Mouse (Mus musculus) intestine, embryonic 16.5 days (tissue): ENCODE results near the gene Amacr. TPM values are rescaled to one million over a fixed set of nuclear protein-coding genes. Genes with fewer than 3 reads are reported as not detected.

Source experiments
- ATAC-seq: fragments of 200-750 bp; cut with Nextera tagmentation; 2 replicates; pipeline ENCODE4 v1.8.0; 2017; ENCODE audit warnings: moderate TSS enrichment, moderate library complexity
- H3K27ac ChIP-seq: fragments of 300-500 bp; sonication (generic); 2 replicates; pipeline ENCODE4 v1.5.1; 2014; ENCODE audit warnings: mild to moderate bottlenecking, low read length
- H3K27me3 ChIP-seq: fragments of 300-500 bp; sonication (generic); replicated peaks from 2 replicates; pipeline ENCODE4 v1.6.1; 2014; ENCODE audit warnings: low read length, control low read depth, mixed read lengths; ENCODE audit not compliant: control insufficient read depth, insufficient read depth
- H3K36me3 ChIP-seq: fragments of 300-500 bp; sonication (generic); 2 replicates; pipeline ENCODE4 v1.6.1; 2014; ENCODE audit warnings: low read length, control low read depth; ENCODE audit not compliant: control insufficient read depth, insufficient read depth
- H3K4me1 ChIP-seq: fragments of 300-500 bp; sonication (generic); 2 replicates; pipeline ENCODE4 v1.6.1; 2014; ENCODE audit warnings: low read length, control low read depth, mixed read lengths; ENCODE audit not compliant: control insufficient read depth, insufficient read depth
- H3K4me2 ChIP-seq: fragments of 300-500 bp; sonication (generic); 2 replicates; pipeline ENCODE4 v1.6.1; 2014; ENCODE audit warnings: low read depth, low read length, control low read depth
- H3K4me3 ChIP-seq: fragments of 300-500 bp; sonication (generic); 2 replicates; pipeline ENCODE4 v1.5.1; 2014; ENCODE audit warnings: mild to moderate bottlenecking, low read length
- H3K9ac ChIP-seq: fragments of 300-500 bp; sonication (generic); 2 replicates; pipeline ENCODE4 v1.6.1; 2014; ENCODE audit warnings: low read depth, low read length
- H3K9me3 ChIP-seq: fragments of 300-500 bp; sonication (generic); 2 replicates; pipeline ENCODE4 v1.6.1; 2016; ENCODE audit warnings: low read length, control low read depth; ENCODE audit not compliant: control insufficient read depth
- WGBS: fragments of 180-500 bp; shearing (Covaris S2); extraction: QIAGEN DNeasy Blood & Tissue Kit; methylation state at CpG from one replicate; pipeline ENCODE4 v1.1.7; 2014; 5-methylcytosine and 5-hydroxymethylcytosine counted together
- polyA plus RNA-seq: library from polyadenylated mRNA; unstranded; fragments of >200 nt; fragmentation: Nextera tagmentation; extraction: Ambion mirVana; gene quantifications from 2 replicates; pipeline ENCODE4 v1.2.1, GENCODE M21; 2015

Amacr gene
- polyA plus RNA-seq, 1 experiment from 2014 or later: 29.4 TPM

DNA sequence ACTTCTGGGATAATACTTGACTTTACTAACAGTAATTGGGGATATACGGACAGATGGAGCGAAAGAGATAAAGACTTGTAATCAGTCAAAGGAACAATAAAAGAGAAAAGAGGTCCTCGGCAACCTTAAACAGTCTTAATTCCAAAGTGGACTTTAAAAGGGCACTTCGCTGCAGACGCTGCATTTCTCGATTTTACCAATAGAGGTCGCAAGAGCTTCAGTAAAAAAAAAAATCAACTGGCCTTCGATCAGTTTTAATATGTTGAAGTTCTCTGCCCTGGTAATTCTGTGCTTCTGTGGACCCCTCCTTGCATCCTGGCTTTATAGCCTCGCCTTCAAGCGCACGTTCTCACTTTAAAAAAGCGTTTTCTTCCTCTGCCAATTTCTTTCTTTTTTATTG, 56.9 kb downstream of the Amacr start:
- WGBS: 3% methylated on average over 12 of the region's 12 CpGs
- H3K4me3 ChIP-seq: no peak overlapping the region
- H3K27me3 ChIP-seq: peaks cover 37% of the 10 kb centered on the region
- H3K4me2 ChIP-seq: no peak overlapping the region
- no peak for ATAC-seq
- H3K27ac ChIP-seq: no peak overlapping the region
- H3K9me3 ChIP-seq: no peaks in the 10 kb centered on the region
- H3K9ac ChIP-seq: no peak overlapping the region
- peaks cover 20% of the 10 kb centered on the region for H3K4me1 ChIP-seq
- no peaks in the 10 kb centered on the region for H3K36me3 ChIP-seq

DNA sequence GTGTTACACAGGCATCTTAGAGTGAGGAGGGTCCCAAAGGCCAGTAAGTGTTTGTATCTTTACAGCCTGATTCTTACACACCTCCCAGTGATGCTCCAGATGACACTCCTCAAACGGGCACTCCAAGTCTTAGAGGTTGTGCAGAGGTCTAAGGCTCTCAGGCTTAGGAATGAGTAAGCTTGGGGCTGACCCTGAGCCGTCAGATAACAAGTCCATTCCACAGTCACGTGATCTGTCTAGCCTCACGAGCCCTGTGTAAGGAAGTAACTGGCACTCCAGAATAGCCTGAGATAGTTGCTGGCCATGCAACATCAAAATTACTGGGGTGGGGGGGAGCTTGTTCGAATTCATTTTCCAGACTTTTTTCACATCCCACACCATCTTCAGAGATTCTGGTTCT, 58.5 kb downstream of the Amacr start:
- Histone ChIP-seq H3K27ac (no peak overlapping the region), H3K27me3 (peaks cover 32% of the 10 kb centered on the region), H3K4me1 (peaks cover 20% of the 10 kb centered on the region), H3K4me3 (no peak overlapping the region), H3K9ac (no peak overlapping the region), H3K9me3 (no peaks in the 10 kb centered on the region), H3K4me2 (no peak overlapping the region), H3K36me3 (no peaks in the 10 kb centered on the region)
- peak; percentile 58 for ATAC-seq
- WGBS: 38% methylated on average over 5 of the region's 5 CpGs

DNA sequence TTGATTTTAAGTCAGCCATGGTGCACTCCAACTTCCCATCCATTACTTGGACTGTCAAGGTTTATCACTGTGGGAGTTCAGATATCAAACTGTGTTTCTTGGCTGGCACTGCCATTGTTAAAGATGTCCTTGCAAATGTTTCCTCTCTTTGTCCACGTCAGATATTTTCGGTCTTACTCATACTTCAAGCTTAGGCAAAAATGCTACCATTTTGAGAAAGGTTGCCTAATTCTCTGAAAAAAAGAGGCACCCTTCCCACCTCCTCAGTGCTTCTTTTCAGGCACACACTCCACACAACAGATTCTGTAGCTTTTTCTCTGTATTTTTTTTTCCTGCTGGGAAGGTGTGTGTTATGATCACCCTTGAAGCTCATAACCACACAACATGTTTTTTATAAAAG, 59.7 kb downstream of the Amacr start:
- 85% methylated on average over 2 of the region's 2 CpGs for WGBS
- H3K4me1 ChIP-seq: peaks cover 14% of the 10 kb centered on the region

DNA sequence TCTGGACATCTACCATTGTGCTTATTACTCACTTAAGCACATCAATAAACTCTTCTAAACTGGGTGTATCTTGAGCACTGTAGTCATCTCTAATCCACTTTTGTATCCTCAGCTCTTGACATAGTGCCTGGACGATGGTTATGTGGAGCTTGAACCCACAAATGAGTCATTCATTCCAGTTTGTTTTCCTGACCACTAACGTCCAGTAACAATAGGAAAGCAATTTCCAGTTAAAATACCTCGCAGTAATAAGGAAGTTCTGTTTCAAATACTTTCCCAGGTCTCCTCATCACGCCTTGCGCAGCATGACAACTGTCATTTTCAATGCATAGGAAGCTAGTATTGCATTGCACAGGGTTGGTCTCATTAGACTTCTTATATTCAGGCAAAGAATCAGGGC, 61.3 kb downstream of the Amacr start:
- ATAC-seq: no peak
- Histone ChIP-seq H3K27ac (no peak overlapping the region), H3K4me3 (no peak overlapping the region), H3K27me3 (peaks cover 4% of the 10 kb centered on the region; the same call in 1 of the 2 replicates), H3K36me3 (no peaks in the 10 kb centered on the region), H3K9ac (no peak overlapping the region), H3K9me3 (no peaks in the 10 kb centered on the region), H3K4me2 (no peak overlapping the region), H3K4me1 (no peaks in the 10 kb centered on the region)
- WGBS: 74% methylated on average over 5 of the region's 5 CpGs

More for the DNA sequence above, 59.7 kb downstream of the Amacr start:
- H3K4me3 ChIP-seq: no peak overlapping the region
- H3K27me3 ChIP-seq: peaks cover 20% of the 10 kb centered on the region
- no peaks in the 10 kb centered on the region for H3K9me3 ChIP-seq
- no peak overlapping the region for H3K4me2 ChIP-seq
- no peak overlapping the region for H3K9ac ChIP-seq
- no peak for ATAC-seq
- no peak overlapping the region for H3K27ac ChIP-seq
- H3K36me3 ChIP-seq: no peaks in the 10 kb centered on the region

Other genes with a start within 250 kb of the Amacr start
- 2.2 and 2.7 TPM in 2 replicates for gene C1qtnf3, start 29.4 kb upstream of the Amacr start, polyA plus RNA-seq
- gene Slc45a2, start 19.0 kb downstream of the Amacr start, polyA plus RNA-seq: not detected in 2 replicates
- gene Rxfp3, start 56.2 kb downstream of the Amacr start, polyA plus RNA-seq: not detected in 2 replicates
- gene Adamts12, start 83.0 kb downstream of the Amacr start, polyA plus RNA-seq: 1.4 and 1.7 TPM in 2 replicates